Mouse (Mus musculus) liver, embryonic 15.5 days (tissue): ENCODE results near the gene Sbk3. TPM values are rescaled to one million over a fixed set of nuclear protein-coding genes. Genes with fewer than 3 reads are reported as not detected.

ENCODE experiments used
- ATAC-seq: fragments of 200-750 bp; cut with Nextera tagmentation; 2 replicates; pipeline ENCODE4 v1.8.0; 2017; ENCODE audit warnings: moderate number of reproducible peaks, mild to moderate bottlenecking, moderate library complexity; ENCODE audit not compliant: insufficient read depth
- H3K27ac ChIP-seq: fragments of 300-500 bp; sonication (generic); replicated peaks from 2 replicates; pipeline ENCODE4 v1.5.1; 2015; ENCODE audit warnings: mild to moderate bottlenecking, inconsistent platforms
- H3K27me3 ChIP-seq: fragments of 300-500 bp; sonication (generic); 2 replicates; pipeline ENCODE4 v1.6.1; 2015; ENCODE audit warnings: mild to moderate bottlenecking, inconsistent platforms
- H3K36me3 ChIP-seq: fragments of 300-500 bp; sonication (generic); replicated peaks from 2 replicates; pipeline ENCODE4 v1.6.1; 2015; ENCODE audit warnings: moderate library complexity, mild to moderate bottlenecking, inconsistent platforms
- H3K4me1 ChIP-seq: fragments of 300-500 bp; sonication (generic); replicated peaks from 2 replicates; pipeline ENCODE4 v1.6.1; 2015; ENCODE audit warnings: inconsistent platforms
- H3K4me2 ChIP-seq: fragments of 300-500 bp; sonication (generic); 2 replicates; pipeline ENCODE4 v1.6.1; 2015; ENCODE audit warnings: moderate library complexity, mild to moderate bottlenecking, inconsistent platforms
- H3K4me3 ChIP-seq: fragments of 300-500 bp; sonication (generic); replicated peaks from 2 replicates; pipeline ENCODE4 v1.5.1; 2015; ENCODE audit warnings: mild to moderate bottlenecking, inconsistent platforms
- H3K9ac ChIP-seq: fragments of 300-500 bp; sonication (generic); 2 replicates; pipeline ENCODE4 v1.6.1; 2015; ENCODE audit warnings: moderate library complexity, mild to moderate bottlenecking, inconsistent platforms
- H3K9me3 ChIP-seq: fragments of 300-500 bp; sonication (generic); replicated peaks from 2 replicates; pipeline ENCODE4 v1.6.1; 2016; ENCODE audit warnings: inconsistent platforms
- WGBS: fragments of 180-500 bp; shearing (Covaris S2); methylation state at CpG from one replicate; pipeline ENCODE4 v1.1.7; 2015; ENCODE audit warnings: mixed read lengths; ENCODE audit not compliant: insufficient replicate concordance; 5-methylcytosine and 5-hydroxymethylcytosine counted together
- polyA plus RNA-seq: library from polyadenylated mRNA; unstranded; fragments of >200 nt; fragmentation: Nextera tagmentation; extraction: Ambion mirVana; gene quantifications from 2 replicates; pipeline ENCODE4 v1.2.1, GENCODE M21; 2015

The Sbk3 gene
- polyA plus RNA-seq, 1 experiment from 2014 or later, result not detected

DNA sequence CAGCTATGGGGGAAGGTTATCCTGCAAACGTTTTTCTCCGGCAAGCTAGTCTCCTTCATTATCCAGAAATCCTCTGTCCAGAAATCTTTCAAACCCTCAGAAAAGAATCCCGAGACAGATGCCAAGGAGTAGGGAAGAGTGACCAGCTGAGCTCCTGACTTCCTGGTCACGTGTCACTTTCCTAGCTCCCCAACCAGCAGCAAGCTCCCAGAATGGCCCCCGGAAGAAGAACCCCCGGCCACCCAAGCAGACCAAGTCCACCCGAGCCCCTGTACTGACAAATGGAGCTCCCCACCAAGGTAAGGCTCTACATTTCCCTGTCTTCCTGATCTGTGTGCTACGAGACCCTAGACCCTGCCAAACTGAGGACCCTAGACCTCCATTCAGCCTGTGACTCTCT is 43.3 kb downstream of the Sbk3 start:
- H3K36me3 ChIP-seq, result no peaks in the 10 kb centered on the region
- H3K27ac ChIP-seq, result no peak overlapping the region
- H3K4me2 ChIP-seq, result no peak overlapping the region
- WGBS, result 45% methylated on average over 8 of the region's 8 CpGs
- H3K9me3 ChIP-seq, result no peaks in the 10 kb centered on the region
- H3K4me3 ChIP-seq, result no peak overlapping the region
- no peak overlapping the region for H3K9ac ChIP-seq
- ATAC-seq, result no peak
- peaks cover 47% of the 10 kb centered on the region for H3K27me3 ChIP-seq
- peaks cover 13% of the 10 kb centered on the region for H3K4me1 ChIP-seq

DNA sequence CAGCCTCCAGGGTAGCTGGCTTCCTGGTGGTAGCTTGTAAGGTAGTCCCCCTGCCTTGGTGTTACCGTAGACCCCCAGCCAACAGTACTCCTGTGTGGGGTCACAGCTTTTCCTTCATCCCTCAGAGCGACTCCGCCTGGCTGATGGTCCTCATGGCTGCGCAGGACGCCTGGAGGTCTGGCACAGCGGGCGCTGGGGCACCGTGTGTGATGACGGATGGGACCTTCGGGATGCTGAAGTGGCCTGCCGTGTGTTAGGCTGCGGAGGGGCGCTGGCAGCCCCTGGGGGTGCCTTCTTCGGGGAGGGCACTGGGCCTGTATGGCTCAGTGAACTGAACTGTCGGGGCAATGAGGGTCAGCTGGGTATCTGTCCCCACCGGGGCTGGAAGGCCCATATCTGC is 44.1 kb downstream of the Sbk3 start:
- H3K9ac ChIP-seq, result no peak overlapping the region
- H3K27me3 ChIP-seq, result peaks cover 56% of the 10 kb centered on the region
- no peak overlapping the region for H3K4me2 ChIP-seq
- no peaks in the 10 kb centered on the region for H3K9me3 ChIP-seq
- no peaks in the 10 kb centered on the region for H3K36me3 ChIP-seq
- 66% methylated on average over 16 of the region's 16 CpGs for WGBS
- peaks cover 17% of the 10 kb centered on the region for H3K4me1 ChIP-seq
- no peak for ATAC-seq
- no peak overlapping the region for H3K4me3 ChIP-seq
- H3K27ac ChIP-seq, result no peak overlapping the region

DNA sequence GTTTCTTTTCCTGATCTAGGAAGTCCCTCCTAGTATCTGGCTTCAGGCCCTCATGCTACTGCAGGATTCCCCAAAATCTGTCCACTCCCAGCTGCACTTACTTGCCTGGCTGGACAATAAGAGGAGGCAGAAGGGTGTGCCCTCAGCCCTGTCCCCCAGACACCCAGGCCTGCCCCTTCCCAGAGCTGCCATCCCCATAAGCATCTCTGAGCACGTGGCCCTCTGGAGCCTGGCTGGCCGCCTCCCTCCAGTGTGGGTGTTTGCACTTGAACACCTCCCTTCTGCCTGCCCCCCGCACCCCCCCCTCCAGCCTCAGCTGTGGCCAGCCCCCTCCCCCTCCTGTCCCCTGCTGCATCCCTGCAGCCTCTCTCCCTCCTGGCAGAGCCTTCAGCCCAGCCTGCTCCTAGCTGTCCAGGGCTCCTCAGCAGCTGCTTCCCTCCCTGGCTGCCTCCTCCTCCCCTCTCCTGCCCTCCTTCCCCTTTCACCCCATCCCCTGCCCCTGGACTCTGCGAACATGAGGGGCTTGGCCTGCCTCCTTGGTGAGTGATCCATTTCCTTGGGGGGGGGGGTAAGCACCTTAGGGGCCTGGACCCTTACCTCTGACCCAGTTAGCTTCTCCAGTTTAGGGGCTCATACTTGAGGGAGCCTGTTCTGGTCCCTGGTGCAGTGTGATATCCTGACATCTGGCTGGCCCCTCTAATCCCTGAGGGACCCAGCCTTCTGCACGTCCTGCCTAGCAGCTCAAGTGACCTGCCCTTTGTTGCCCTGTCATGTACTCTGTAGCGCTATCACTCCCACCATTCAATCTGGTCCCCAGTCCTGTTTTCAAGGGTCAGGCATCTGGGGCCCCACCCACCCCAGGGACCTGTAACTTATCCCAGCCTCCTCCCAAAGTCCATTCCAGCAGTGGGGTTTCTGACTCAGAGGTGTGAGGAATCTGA is 45.3 kb downstream of the Sbk3 start, which contains the start of gene Ssc5d:
Gene Ssc5d, plus strand, starts transcription at position 345 of the 941 bp plus-strand sequence.
- Histone ChIP-seq H3K4me2 (no peak within 1 kb of the TSS), H3K27me3 (peaks cover 61% of the 10 kb centered on the region), H3K27ac (no peak within 1 kb of the TSS), H3K4me1 (peaks cover 28% of the 10 kb centered on the region), H3K9me3 (no peaks in the 10 kb centered on the region), H3K4me3 (no peak within 1 kb of the TSS), H3K9ac (no peak within 1 kb of the TSS), H3K36me3 (peaks cover 3% of the 10 kb centered on the region; the same call in 1 of the 2 replicates)
- WGBS, result 20% methylated on average over 6 of the region's 6 CpGs
- no peak for ATAC-seq

DNA sequence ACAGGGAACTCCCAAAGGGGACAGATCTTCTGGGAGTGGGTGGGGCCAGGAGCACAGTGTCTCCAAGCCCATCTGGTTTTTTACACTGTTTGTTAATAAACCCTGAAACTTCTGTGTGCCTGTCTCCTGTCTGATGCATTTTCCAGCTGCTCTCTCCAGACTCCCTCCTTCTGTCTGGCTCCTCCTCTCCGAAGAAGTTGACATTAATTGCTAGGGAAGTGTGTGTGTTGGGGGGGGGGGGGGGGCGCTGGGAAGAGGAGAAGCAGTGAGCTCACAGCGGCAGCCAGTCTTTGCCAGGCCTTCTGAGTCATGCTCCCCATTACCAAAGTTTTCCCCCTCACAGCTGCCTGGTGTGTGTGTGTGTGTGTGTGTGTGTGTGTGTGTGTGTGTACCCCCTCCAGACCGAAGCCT is 46.1 kb downstream of the Sbk3 start:
- Histone ChIP-seq H3K4me2 (no peak overlapping the region), H3K27me3 (peaks cover 61% of the 10 kb centered on the region), H3K4me1 (peaks cover 29% of the 10 kb centered on the region), H3K36me3 (peaks cover 11% of the 10 kb centered on the region), H3K9ac (no peak overlapping the region), H3K4me3 (no peak overlapping the region), H3K27ac (no peak overlapping the region), H3K9me3 (no peaks in the 10 kb centered on the region)
- no peak for ATAC-seq
- WGBS, result 19% methylated on average over 3 of the region's 4 CpGs

DNA sequence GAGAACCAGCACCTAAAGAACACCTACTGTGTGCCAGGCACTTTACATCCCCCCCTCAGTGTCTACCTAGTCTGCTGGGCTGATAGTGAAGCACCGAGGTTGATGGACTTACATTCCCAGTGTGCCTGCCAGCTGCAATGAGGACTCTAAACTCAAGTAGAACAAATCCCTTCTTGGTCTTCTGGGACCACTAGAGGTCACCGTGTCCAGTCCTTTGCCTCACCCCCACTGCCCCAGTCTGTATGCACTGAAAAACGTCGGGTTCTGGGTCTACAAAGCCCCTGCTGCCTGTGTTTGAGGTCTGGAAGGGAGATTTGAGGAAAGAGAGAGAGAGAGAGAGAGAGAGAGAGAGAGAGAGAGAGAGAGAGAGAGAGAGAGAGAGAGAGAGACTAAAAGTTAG is 46.5 kb downstream of the Sbk3 start:
- WGBS, result 0% methylated on average over 4 of the region's 4 CpGs
- H3K27ac ChIP-seq, result no peak overlapping the region
- no peaks in the 10 kb centered on the region for H3K9me3 ChIP-seq
- ATAC-seq, result no peak
- no peak overlapping the region for H3K4me3 ChIP-seq
- peaks cover 29% of the 10 kb centered on the region for H3K4me1 ChIP-seq
- H3K36me3 ChIP-seq, result peaks cover 15% of the 10 kb centered on the region
- peaks cover 61% of the 10 kb centered on the region for H3K27me3 ChIP-seq
- H3K9ac ChIP-seq, result no peak overlapping the region
- 0 out of 2 replicates have a peak overlapping the region, but pooled peaks have one; percentile 29 for H3K4me2 ChIP-seq

DNA sequence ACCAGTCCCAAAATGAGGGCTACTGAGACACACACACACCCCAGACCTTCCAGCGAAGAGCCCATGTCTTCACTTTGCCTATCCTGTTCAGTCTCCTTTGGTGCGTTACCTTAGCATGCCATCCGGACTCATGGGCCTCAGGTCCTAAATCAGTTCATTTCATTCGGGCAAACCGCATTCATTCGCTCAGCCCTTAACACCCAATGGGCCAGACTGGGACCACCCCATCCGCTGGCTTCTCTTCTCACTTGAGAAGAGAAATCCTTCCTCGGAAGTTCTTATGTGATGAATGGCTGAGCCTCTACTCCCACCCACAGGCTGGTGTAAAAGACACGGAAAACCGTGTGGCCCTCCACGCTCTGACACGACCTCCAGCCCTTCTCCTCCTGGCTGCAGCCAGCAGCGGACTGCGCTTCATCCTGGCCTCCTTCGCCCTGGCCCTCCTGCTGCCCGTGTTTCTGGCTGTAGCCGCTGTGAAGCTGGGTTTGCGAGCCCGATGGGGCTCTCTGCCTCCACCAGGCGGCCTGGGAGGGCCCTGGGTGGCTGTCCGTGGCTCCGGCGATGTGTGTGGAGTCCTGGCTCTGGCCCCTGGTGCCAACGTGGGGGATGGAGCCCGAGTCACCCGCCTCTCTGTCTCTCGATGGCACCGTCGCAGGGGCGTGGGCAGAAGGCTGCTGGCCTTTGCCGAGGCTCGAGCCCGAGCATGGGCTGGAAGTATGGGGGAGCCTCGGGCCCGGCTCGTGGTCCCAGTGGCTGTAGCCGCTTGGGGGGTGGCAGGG is 47.2 kb downstream of the Sbk3 start:
- Histone ChIP-seq H3K27me3 (peaks cover 61% of the 10 kb centered on the region), H3K4me2 (peak overlapping the region; percentile 29; the same call in 1 of the 2 replicates), H3K9me3 (no peaks in the 10 kb centered on the region), H3K4me1 (peaks cover 29% of the 10 kb centered on the region), H3K36me3 (peaks cover 22% of the 10 kb centered on the region), H3K4me3 (no peak overlapping the region), H3K27ac (no peak overlapping the region), H3K9ac (no peak overlapping the region)
- ATAC-seq, result no peak
- WGBS, result 8% methylated on average over 37 of the region's 37 CpGs

DNA sequence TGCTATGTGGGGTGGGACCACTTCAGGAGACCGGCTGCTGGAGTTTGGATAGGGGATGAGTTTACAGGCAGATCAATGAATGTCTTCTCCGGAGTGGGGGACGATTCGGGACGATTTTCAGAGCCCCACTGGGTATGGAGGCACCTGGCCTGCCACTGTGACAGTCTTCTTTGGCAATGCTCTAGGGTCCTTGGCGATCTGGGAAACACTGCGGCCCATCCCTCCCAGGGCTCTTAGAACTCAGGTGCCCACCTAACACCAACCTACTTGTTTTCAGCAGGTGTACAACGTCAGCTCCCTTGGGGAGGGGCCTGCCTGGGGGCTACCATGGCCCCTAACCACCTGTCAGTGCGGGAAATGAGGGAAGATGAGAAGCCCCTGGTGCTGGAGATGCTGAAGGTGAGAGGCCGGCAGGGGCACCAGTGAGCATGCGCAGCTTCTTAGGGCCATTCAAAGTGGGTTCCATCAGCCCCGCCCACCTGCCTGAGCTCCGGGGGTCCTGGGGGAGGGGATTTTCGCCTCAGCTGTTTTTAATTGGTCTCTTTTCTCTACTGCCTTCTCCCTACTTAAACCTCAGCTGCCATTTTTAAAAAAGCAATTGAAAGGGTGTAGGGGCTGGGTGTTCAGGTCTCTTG is 47.9 kb downstream of the Sbk3 start:
- WGBS, result 4% methylated on average over 14 of the region's 14 CpGs
- Histone ChIP-seq H3K9me3 (no peaks in the 10 kb centered on the region), H3K36me3 (peaks cover 29% of the 10 kb centered on the region), H3K9ac (no peak overlapping the region), H3K27me3 (peaks cover 61% of the 10 kb centered on the region), H3K4me3 (no peak overlapping the region), H3K4me2 (peak overlapping the region; percentile 43), H3K27ac (no peak overlapping the region), H3K4me1 (peaks cover 29% of the 10 kb centered on the region)
- no peak for ATAC-seq

DNA sequence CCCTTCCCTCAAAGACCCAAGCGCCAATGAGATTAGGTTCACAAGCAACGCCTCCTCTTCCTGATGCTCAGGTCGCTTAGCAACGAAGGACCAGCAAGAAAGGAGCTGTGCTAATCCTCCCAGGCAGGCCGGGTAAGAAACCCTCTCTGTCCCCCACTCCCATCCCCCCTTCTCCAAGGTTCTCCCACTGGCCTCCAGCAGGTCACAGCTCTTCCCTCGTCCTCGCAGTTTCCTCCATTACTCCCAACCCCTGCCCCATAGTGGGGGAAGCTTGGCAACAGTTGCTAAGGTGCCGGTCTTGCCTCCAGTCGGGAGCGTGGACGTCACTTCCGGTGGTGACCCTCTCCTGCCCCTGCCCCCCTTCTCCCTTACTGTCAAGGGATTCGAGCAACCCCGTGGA is 48.5 kb downstream of the Sbk3 start:
- H3K4me3 ChIP-seq, result no peak overlapping the region
- H3K4me1 ChIP-seq, result peaks cover 29% of the 10 kb centered on the region
- no peak for ATAC-seq
- H3K27ac ChIP-seq, result no peak overlapping the region
- H3K9me3 ChIP-seq, result no peaks in the 10 kb centered on the region
- H3K9ac ChIP-seq, result no peak overlapping the region
- WGBS, result 2% methylated on average over 14 of the region's 14 CpGs
- H3K27me3 ChIP-seq, result peaks cover 61% of the 10 kb centered on the region
- peak overlapping the region; percentile 43 for H3K4me2 ChIP-seq
- peaks cover 33% of the 10 kb centered on the region for H3K36me3 ChIP-seq

DNA sequence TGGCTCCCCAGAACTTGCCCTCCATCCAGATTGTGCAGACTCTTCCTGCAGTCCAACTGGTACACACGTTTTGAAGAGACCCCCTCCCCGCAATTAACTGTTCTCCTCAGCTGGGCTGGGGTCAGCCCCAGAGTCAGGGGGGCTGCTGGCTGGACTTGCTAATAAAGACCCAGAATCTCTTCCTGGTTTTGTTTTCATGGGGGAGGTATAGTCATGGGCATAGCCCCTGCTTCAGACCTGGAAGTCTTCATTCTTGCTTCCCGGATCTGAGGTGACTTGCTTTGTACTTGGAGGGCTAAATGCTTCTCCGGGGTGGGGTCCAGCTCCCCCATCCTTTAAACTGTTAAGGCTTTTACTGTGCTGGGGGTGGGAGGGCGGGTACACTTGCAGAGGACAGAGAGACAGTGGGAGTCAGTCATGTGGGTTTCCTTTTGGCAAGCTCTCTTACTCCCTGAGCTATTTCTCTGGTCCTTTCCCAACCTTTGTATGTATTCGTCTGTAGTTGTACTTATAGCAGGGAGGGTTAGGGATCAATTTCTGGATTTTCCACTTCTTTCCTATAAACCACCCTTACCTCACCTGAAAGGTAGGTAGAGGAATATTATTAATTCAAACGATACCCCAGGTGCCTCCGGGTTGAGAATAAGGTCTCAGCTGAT is 49.0 kb downstream of the Sbk3 start, which contains the start of gene Nat14:
Gene Nat14, plus strand, starts transcription at position 205 of the 659 bp plus-strand sequence.
- ATAC-seq, result no peak
- no peak within 1 kb of the TSS for H3K4me3 ChIP-seq
- WGBS, result 24% methylated on average over 8 of the region's 8 CpGs
- no peak within 1 kb of the TSS for H3K27ac ChIP-seq
- no peak within 1 kb of the TSS for H3K9ac ChIP-seq
- peaks cover 33% of the 10 kb centered on the region for H3K4me1 ChIP-seq
- H3K36me3 ChIP-seq, result peaks cover 36% of the 10 kb centered on the region
- peaks cover 56% of the 10 kb centered on the region for H3K27me3 ChIP-seq
- no peaks in the 10 kb centered on the region for H3K9me3 ChIP-seq
- H3K4me2 ChIP-seq, result peak within 1 kb of the TSS; percentile 43

DNA sequence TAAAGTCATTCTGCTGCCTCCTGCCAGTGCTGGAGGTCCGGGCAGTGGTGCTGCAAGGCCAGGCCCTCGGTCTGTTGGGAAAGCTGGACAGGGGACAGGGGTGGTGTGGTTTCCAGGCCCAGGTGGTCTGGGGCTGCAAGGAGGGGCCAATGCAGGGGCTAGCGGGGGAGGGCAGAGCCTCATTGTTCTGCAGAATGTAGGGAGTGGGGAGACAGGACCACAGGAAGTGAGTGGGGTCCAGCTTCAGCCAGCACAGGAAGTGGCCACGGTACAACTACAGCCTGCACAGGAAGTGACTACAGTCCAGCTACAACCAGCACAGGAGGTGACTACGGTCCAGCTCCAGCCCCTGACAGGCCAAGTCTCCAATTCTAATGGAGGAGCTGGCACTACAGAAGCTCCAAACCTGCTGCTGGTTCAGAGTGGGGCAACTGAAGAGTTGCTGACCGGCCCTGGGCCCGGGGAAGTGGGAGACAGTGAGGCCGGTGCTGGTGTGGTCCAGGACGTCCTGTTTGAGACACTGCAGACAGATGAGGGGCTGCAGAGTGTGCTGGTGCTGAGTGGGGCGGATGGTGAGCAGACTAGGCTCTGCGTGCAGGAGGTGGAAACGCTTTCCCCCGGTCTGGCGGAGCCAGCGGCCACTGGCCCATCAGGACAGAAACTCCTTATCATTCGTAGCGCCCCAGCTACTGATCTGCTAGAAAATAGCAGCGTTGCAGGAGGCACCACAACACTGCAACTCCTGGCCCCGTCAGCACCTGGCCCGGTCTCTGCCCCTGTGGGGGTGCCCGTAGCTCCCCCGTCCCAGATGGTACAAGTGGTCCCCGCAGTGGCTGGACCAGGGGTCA is 49.8 kb downstream of the Sbk3 start:
- H3K9me3 ChIP-seq, result no peaks in the 10 kb centered on the region
- H3K27me3 ChIP-seq, result peaks cover 49% of the 10 kb centered on the region
- no peak for ATAC-seq
- no peak overlapping the region for H3K27ac ChIP-seq
- peak overlapping the region; percentile 10; the same call in 1 of the 2 replicates for H3K4me2 ChIP-seq
- H3K4me3 ChIP-seq, result no peak overlapping the region
- WGBS, result 31% methylated on average over 23 of the region's 23 CpGs
- peaks cover 40% of the 10 kb centered on the region for H3K4me1 ChIP-seq
- peaks cover 36% of the 10 kb centered on the region for H3K36me3 ChIP-seq
- no peak overlapping the region for H3K9ac ChIP-seq
